Mouse (Mus musculus) erythroblast, embryonic 14.5 days (primary cell): ENCODE measurements around the gene Cux1.

Experiments
- GATA1 ChIP-seq: IDR thresholded peaks from 2 replicates; pipeline ENCODE4 v1.6.1; 2012; ENCODE audit warnings: low read length, inconsistent platforms, mixed read lengths
- TAL1 ChIP-seq: IDR thresholded peaks from 3 replicates; pipeline ENCODE4 v1.6.1; 2012; ENCODE audit warnings: low read length, inconsistent platforms, mixed read lengths

- TF ChIP-seq GATA1 (no peak), TAL1 (no peak)
Measured at GRCm38 (mm10) chr5:136488721-136489120, 78.6 kb downstream of the Cux1 start.
